ENCODE assay signal across 17 mouse cellular contexts in genomic region chr8:104752818-104753217, GRCm38 (mm10). TPM values are rescaled to one million over a fixed set of nuclear protein-coding genes. Genes with fewer than 3 reads are reported as not detected.
"Had no signal": no experiment of that assay in that cellular context is flagged by ENCODE, and none has a peak within 500 bp of the region (broad histone marks: within the 10 kb centered on the region; RNA-seq: fewer than 3 reads in every experiment).

No protein-coding gene starts in this region.

- DNase-seq: retina, postnatal 1 day; right cerebral cortex, adult 18-20 months; right cerebral cortex, postnatal 14 days; right cerebral cortex, postnatal 25 days; right cerebral cortex, postnatal 4 days; spleen, adult 18-20 months; thymus, adult 18-20 months; thymus, adult 2 months; thymus, postnatal 14 days; thymus, postnatal 25 days; thymus, postnatal 36 days; thymus, postnatal 4 days had no signal

RNA-seq across cellular contexts. Expression of gene Ces2a, which starts 19.0 kb away (rescaled TPM):
- polyA plus RNA-seq: neural tube, embryonic 13.5 days; neural tube, embryonic 14.5 days; spleen, adult 2 months; stomach, embryonic 14.5 days; testis, adult 2 months had no signal
